Mouse (Mus musculus) stomach, postnatal 0 days (tissue): ENCODE measurements around the gene Gfod2. TPM values are rescaled to one million over a fixed set of nuclear protein-coding genes. Genes with fewer than 3 reads are reported as not detected.

Experiments
- ATAC-seq: fragments of 200-750 bp; cut with Nextera tagmentation; 2 replicates; pipeline ENCODE4 v1.8.0; 2017; ENCODE audit not compliant: low FRiP score, low TSS enrichment
- DNase-seq: peaks from one replicate; pipeline ENCODE4 v3.0.0-alpha.2; 2016; ENCODE audit warnings: low spot score
- H3K27ac ChIP-seq: fragments of 300-500 bp; sonication (generic); replicated peaks from 2 replicates; pipeline ENCODE4 v1.5.1; 2014; ENCODE audit warnings: mild to moderate bottlenecking, control low read depth
- H3K27me3 ChIP-seq: fragments of 300-500 bp; sonication (generic); 2 replicates; pipeline ENCODE4 v1.6.1; 2014; ENCODE audit warnings: low read length; ENCODE audit not compliant: control insufficient read depth, insufficient read depth
- H3K36me3 ChIP-seq: fragments of 300-500 bp; sonication (generic); 2 replicates; pipeline ENCODE4 v1.6.1; 2014; ENCODE audit warnings: low read length, mixed read lengths; ENCODE audit not compliant: control insufficient read depth, insufficient read depth
- H3K4me1 ChIP-seq: fragments of 300-500 bp; sonication (generic); replicated peaks from 2 replicates; pipeline ENCODE4 v1.6.1; 2014; ENCODE audit warnings: antibody characterized with exemption; ENCODE audit not compliant: control insufficient read depth, insufficient read depth
- H3K4me2 ChIP-seq: fragments of 300-500 bp; sonication (generic); replicated peaks from 2 replicates; pipeline ENCODE4 v1.6.1; 2014; ENCODE audit warnings: low read depth, mild to moderate bottlenecking, control low read depth, moderate library complexity
- H3K4me3 ChIP-seq: fragments of 300-500 bp; sonication (generic); 2 replicates; pipeline ENCODE4 v1.5.1; 2014; ENCODE audit warnings: low read depth, low read length, control low read depth
- H3K9ac ChIP-seq: fragments of 300-500 bp; sonication (generic); 2 replicates; pipeline ENCODE4 v1.6.1; 2014; ENCODE audit warnings: mild to moderate bottlenecking, low read length, control low read depth, mixed read lengths
- H3K9me3 ChIP-seq: fragments of 300-500 bp; sonication (generic); 2 replicates; pipeline ENCODE4 v1.6.1; 2016; ENCODE audit warnings: low read length; ENCODE audit not compliant: control insufficient read depth
- CTCF ChIP-seq: IDR thresholded peaks from 2 replicates; pipeline ENCODE4 v1.5.1; 2016; ENCODE audit warnings: antibody characterized with exemption, low read depth, mild to moderate bottlenecking, moderate library complexity
- EP300 ChIP-seq: optimal IDR thresholded peaks from 2 replicates; pipeline ENCODE3; 2016; ENCODE audit warnings: antibody characterized with exemption
- WGBS: fragments of 180-500 bp; shearing (Covaris S2); extraction: QIAGEN DNeasy Blood & Tissue Kit; methylation state at CpG from one replicate; pipeline ENCODE4 v1.1.7; 2014; 5-methylcytosine and 5-hydroxymethylcytosine counted together
- polyA plus RNA-seq: library from polyadenylated mRNA; unstranded; fragments of >200 nt; fragmentation: Nextera tagmentation; extraction: Ambion mirVana; gene quantifications from 2 replicates; pipeline ENCODE4 v1.2.1, GENCODE M21; 2015

The Gfod2 gene
- polyA plus RNA-seq, 1 experiment from 2014 or later, result 14.5 TPM

DNA sequence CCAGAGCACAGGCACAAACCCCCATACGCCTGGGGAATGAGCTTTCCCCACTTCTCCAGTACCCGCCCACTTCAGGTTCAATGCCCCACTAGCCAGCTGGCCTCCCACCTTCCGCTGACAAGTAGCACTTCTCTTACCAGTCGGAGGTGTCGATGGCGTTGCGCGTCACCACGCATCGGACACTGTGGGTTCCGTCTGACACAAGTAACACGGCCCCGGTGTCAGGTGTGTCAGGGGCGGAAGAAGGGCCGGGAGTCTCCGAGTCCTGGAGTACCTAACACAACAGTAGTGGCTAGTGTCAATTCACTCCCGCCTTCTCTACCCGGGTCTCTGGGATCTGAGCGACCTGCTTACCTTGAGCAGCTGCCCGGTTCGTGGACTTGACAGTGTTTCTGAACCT lies 57.9 kb downstream of the Gfod2 start:
- peak overlapping the region; percentile 66 for H3K9ac ChIP-seq
- ATAC-seq (peak; percentile 34), DNase-seq (no peak)
- peak overlapping the region; percentile 69 for H3K4me3 ChIP-seq
- peak overlapping the region; percentile 89 for H3K27ac ChIP-seq
- peaks cover 12% of the 10 kb centered on the region for H3K36me3 ChIP-seq
- WGBS, result under 1% methylated on average over 21 of the region's 21 CpGs
- peak overlapping the region; percentile 87 for H3K4me2 ChIP-seq
- no peaks in the 10 kb centered on the region for H3K27me3 ChIP-seq
- H3K4me1 ChIP-seq, result peaks cover 7% of the 10 kb centered on the region; the same call in 1 of the 2 replicates
- no peak for TF ChIP-seq CTCF
- TF ChIP-seq EP300, result no peak
- no peaks in the 10 kb centered on the region for H3K9me3 ChIP-seq

DNA sequence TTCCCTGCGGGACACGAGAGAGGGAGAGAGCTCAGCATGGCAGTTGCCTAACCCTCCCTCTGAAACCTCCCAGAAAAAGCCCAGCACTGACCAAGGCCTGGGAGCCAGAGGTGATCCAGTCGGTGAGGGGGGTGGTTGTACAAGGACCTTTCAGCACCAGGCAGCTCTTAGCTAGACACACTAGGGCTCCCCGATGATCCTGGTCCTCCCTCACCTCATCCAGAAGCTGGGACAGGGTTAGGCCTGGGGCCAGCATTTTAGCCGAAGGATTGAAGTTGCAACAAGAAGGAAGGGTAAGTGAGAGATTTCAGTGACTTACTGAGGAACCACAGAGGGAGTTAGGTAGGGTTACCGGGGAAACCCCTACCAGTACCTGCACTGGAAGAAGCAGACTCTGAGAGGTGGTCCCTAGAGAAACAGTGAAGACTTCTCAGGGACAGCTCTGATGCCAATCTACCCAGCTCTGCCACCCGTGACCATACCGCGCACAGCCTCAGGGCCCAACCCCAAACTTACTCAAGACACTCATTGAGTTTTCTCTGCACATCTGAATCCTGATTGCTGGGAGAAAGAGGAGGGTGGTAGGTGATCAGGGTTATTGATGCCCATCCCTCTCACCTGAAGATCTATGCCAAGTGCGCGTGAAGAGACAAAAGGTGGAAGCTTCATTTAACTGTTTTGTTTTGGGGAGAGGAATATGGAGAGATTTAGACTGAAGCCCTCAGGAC lies 58.8 kb downstream of the Gfod2 start:
- H3K9ac ChIP-seq, result peak overlapping the region; percentile 66
- TF ChIP-seq EP300 (no peak), CTCF (no peak)
- H3K4me2 ChIP-seq, result peak overlapping the region; percentile 87
- H3K4me1 ChIP-seq, result peaks cover 7% of the 10 kb centered on the region; the same call in 1 of the 2 replicates
- no peaks in the 10 kb centered on the region for H3K27me3 ChIP-seq
- peaks cover 12% of the 10 kb centered on the region for H3K36me3 ChIP-seq
- 92% methylated on average over 11 of the region's 11 CpGs for WGBS
- ATAC-seq, result no peak
- H3K4me3 ChIP-seq, result no peak overlapping the region; the same call in 1 of the 2 replicates
- no peak overlapping the region for H3K27ac ChIP-seq
- no peak for DNase-seq
- no peaks in the 10 kb centered on the region for H3K9me3 ChIP-seq

DNA sequence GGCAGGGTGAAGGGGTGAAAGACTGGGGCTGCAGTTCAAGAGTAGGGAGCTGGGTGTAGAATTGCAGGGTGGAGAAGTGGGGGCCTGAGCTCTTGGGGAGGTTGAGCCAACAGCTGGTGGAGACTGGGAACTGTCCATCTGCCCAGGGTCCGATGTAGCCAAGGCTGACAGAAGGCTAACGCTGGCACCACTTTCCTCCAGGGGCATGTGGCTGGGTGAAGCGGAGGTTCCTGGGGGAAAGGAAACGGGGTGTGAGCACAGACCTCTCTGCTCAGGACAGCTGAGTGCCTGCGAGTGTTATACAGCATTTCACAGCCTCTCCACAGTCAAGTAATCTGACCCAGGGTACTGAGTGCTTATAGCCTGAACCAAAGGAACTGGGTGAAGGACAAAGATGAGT lies 59.7 kb downstream of the Gfod2 start:
- Histone ChIP-seq H3K4me2 (no peak overlapping the region), H3K27ac (no peak overlapping the region), H3K36me3 (peaks cover 8% of the 10 kb centered on the region; the same call in 1 of the 2 replicates), H3K4me3 (no peak overlapping the region), H3K9ac (no peak overlapping the region), H3K4me1 (peaks cover 7% of the 10 kb centered on the region; the same call in 1 of the 2 replicates), H3K27me3 (no peaks in the 10 kb centered on the region), H3K9me3 (no peaks in the 10 kb centered on the region)
- no peak for ATAC-seq
- no peak for TF ChIP-seq EP300
- no peak for TF ChIP-seq CTCF
- 93% methylated on average over 5 of the region's 5 CpGs for WGBS
- no peak for DNase-seq

DNA sequence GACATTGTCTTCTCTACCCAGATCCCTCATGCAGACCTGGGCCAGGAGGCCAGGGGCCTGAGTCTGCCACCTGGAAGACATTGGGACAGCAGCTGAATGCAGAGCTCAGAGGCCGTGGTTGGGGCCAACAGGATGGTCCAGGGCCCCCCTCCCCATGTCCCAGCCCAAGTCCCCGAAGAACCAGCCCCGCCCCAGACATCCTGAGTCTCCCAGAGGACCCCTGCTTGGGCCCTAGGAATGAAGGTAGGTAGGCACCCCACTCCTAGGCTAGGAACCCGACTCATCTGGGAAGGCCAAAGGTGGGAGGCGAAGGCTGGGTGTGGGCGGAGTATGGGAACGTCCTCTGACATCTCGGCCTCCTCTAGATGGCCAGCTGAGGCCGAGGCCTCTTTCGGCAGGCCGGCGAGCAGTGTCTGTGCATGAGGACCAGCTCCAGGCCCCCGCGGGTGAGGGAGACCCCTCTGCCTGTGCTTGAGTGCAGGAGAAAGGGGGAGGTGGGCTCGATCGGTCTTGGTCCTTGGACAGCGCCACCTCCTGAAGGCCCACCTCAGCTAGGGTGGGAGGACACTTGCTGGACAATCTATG lies 61.2 kb downstream of the Gfod2 start:
- no peak overlapping the region for H3K4me2 ChIP-seq
- H3K27ac ChIP-seq, result no peak overlapping the region
- no peak overlapping the region for H3K9ac ChIP-seq
- no peaks in the 10 kb centered on the region for H3K9me3 ChIP-seq
- peaks cover 5% of the 10 kb centered on the region; the same call in 1 of the 2 replicates for H3K36me3 ChIP-seq
- H3K4me3 ChIP-seq, result no peak overlapping the region
- WGBS, result 91% methylated on average over 17 of the region's 17 CpGs
- H3K27me3 ChIP-seq, result no peaks in the 10 kb centered on the region
- TF ChIP-seq EP300 (no peak), CTCF (no peak)
- ATAC-seq (no peak), DNase-seq (no peak)
- H3K4me1 ChIP-seq, result peaks cover 7% of the 10 kb centered on the region; the same call in 1 of the 2 replicates

DNA sequence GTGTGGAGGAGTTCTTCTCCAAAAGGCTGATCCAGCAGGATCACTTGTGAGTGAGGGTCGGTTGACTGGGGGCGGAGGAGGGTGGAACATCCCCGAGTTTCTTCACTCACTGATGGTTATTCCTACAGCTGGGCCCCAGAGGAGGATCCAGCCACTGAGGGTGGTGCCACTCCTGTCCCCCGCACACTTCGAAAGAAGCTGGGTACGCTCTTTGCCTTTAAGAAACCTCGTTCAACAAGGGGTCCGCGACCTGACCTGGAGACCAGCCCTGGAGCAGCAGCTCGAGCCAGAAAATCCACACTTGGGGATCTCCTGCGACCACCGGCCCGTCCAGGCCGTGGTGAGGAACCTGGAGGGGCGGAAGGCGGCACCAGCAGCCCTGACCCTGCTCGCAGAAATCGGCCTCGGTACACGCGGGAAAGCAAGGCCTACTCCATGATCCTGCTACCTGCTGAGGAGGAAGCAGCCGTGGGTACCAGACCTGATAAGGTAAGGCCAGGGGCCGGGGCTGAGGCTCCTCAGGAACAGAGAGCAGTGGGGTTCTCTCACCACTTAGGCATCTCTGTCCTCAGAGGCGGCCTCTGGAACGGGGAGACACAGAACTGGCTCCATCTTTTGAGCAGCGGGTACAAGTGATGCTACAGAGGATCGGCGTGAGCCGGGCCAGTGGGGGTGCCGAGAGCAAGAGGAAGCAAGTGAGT lies 63.2 kb downstream of the Gfod2 start:
- Histone ChIP-seq H3K9ac (no peak overlapping the region), H3K4me1 (peaks cover 3% of the 10 kb centered on the region; the same call in 1 of the 2 replicates), H3K27me3 (no peaks in the 10 kb centered on the region), H3K9me3 (no peaks in the 10 kb centered on the region), H3K4me2 (no peak overlapping the region), H3K36me3 (peaks cover 5% of the 10 kb centered on the region; the same call in 1 of the 2 replicates), H3K4me3 (no peak overlapping the region), H3K27ac (no peak overlapping the region)
- no peak for TF ChIP-seq EP300
- no peak for TF ChIP-seq CTCF
- ATAC-seq (no peak), DNase-seq (no peak)
- 76% methylated on average over 30 of the region's 30 CpGs for WGBS
